Comparison of ENCODE assay signal across 16 mouse cellular contexts in genomic region chr17:12530081-12530480, GRCm38 (mm10). TPM values are rescaled to one million over a fixed set of nuclear protein-coding genes. Genes with fewer than 3 reads are reported as not detected.
A peak's percentile ranks its signal among the peaks of the same experiment; 100 is the strongest.
DNase-seq lines count a peak whose midpoint lies in the region; ATAC-seq and TF ChIP-seq lines count a peak whose summit lies in the region.
"Had no signal": no experiment of that assay in that cellular context is flagged by ENCODE, and none has a peak within 500 bp of the region (broad histone marks: within the 10 kb centered on the region; RNA-seq: fewer than 3 reads in every experiment).

No protein-coding gene starts in this region.

- H3K9me3 ChIP-seq in kidney, embryonic 15.5 days (replicated peaks) = no peaks in the 10 kb centered on the region
- no peaks in the 10 kb centered on the region for H3K9me3 ChIP-seq in lung, postnatal 0 days (ENCODE audit: low read length)
- H3K9me3 ChIP-seq in hindbrain, embryonic 10.5 days = no peaks in the 10 kb centered on the region
- H3K9me3 ChIP-seq: hindbrain, embryonic 12.5 days; intestine, embryonic 15.5 days; liver, embryonic 13.5 days; midbrain, embryonic 10.5 days had no signal

- no peak overlapping the region for H3K4me3 ChIP-seq in kidney, adult 2 months (ENCODE audit: insufficient read depth, low read depth, low read length)
- no peak overlapping the region for H3K4me3 ChIP-seq in kidney, embryonic 15.5 days (replicated peaks)
- H3K4me3 ChIP-seq in lung, postnatal 0 days (ENCODE audit: low read depth, low read length) = no peak overlapping the region
- H3K4me3 ChIP-seq in hindbrain, embryonic 10.5 days = no peak overlapping the region
- H3K4me3 ChIP-seq: hindbrain, embryonic 12.5 days; intestine, embryonic 15.5 days; liver, embryonic 13.5 days; midbrain, embryonic 10.5 days had no signal

- no peaks in the 10 kb centered on the region for H3K36me3 ChIP-seq in kidney, adult 2 months (ENCODE audit: control insufficient read depth, insufficient read depth, low read length)
- no peaks in the 10 kb centered on the region for H3K36me3 ChIP-seq in kidney, embryonic 15.5 days
- H3K36me3 ChIP-seq in lung, postnatal 0 days (ENCODE audit: insufficient read depth, low read length) = no peaks in the 10 kb centered on the region
- no peaks in the 10 kb centered on the region for H3K36me3 ChIP-seq in hindbrain, embryonic 10.5 days
- H3K36me3 ChIP-seq: hindbrain, embryonic 12.5 days; intestine, embryonic 15.5 days; liver, embryonic 13.5 days; midbrain, embryonic 10.5 days had no signal

- H3K4me2 ChIP-seq in kidney, embryonic 15.5 days = no peak overlapping the region
- H3K4me2 ChIP-seq in lung, postnatal 0 days (replicated peaks; ENCODE audit: low read depth, low read length) = no peak overlapping the region
- H3K4me2 ChIP-seq: hindbrain, embryonic 12.5 days; intestine, embryonic 15.5 days; liver, embryonic 13.5 days had no signal

- H3K27me3 ChIP-seq in kidney, adult 2 months (replicated peaks; ENCODE audit: control insufficient read depth, insufficient read depth, low read length) = no peaks in the 10 kb centered on the region
- H3K27me3 ChIP-seq in kidney, embryonic 15.5 days = no peaks in the 10 kb centered on the region; the same call in 1 of the 2 replicates
- no peaks in the 10 kb centered on the region for H3K27me3 ChIP-seq in lung, postnatal 0 days (replicated peaks; ENCODE audit: insufficient read depth, low read length)
- 0 out of 2 replicates have a peak, but pooled peaks cover 4% of the 10 kb centered on the region for H3K27me3 ChIP-seq in hindbrain, embryonic 10.5 days (ENCODE audit: insufficient read depth, poor library complexity, severe bottlenecking)
- H3K27me3 ChIP-seq: hindbrain, embryonic 12.5 days; intestine, embryonic 15.5 days had no signal

- H3K9ac ChIP-seq in kidney, embryonic 15.5 days = no peak overlapping the region
- no peak overlapping the region for H3K9ac ChIP-seq in lung, postnatal 0 days (replicated peaks; ENCODE audit: low read depth)
- H3K9ac ChIP-seq: hindbrain, embryonic 12.5 days; intestine, embryonic 15.5 days; liver, embryonic 13.5 days had no signal

- no peak for ATAC-seq in kidney, embryonic 15.5 days (replicated peaks; ENCODE audit: low FRiP score)
- peak; percentile 23; the same call in 1 of the 2 replicates for ATAC-seq in lung, postnatal 0 days
- ATAC-seq: intestine, embryonic 15.5 days had no signal

- H3K27ac ChIP-seq in kidney, adult 2 months (ENCODE audit: insufficient read depth, low read depth, low read length) = no peak overlapping the region
- H3K27ac ChIP-seq in kidney, embryonic 15.5 days = no peak overlapping the region
- peak overlapping the region; percentile 51; the same call in 1 of the 2 replicates for H3K27ac ChIP-seq in lung, postnatal 0 days (ENCODE audit: low read length)
- no peak overlapping the region for H3K27ac ChIP-seq in hindbrain, embryonic 10.5 days
- H3K27ac ChIP-seq: hindbrain, embryonic 12.5 days; intestine, embryonic 15.5 days; liver, embryonic 13.5 days; midbrain, embryonic 10.5 days had no signal

- intact Hi-C loops in left cerebral cortex, postnatal 14 days (cut with DNase I) = loop anchor here (5.0 to 10.0 kb wide), 2 partner anchors 118 to 285 kb away; no protein-coding TSS in a partner anchor

- DNase-seq in kidney, adult 2 months = peak; percentile 46
- peak; percentile 6 for DNase-seq in adrenal gland, postnatal 25 days
- DNase-seq in heart, adult 9 months (ENCODE audit: low spot score in 2 of 2) = peak; percentile 38 to 52
- DNase-seq in lung, postnatal 0 days (ENCODE audit: low spot score) = no peak
- DNase-seq in left cerebral cortex, postnatal 14 days (ENCODE audit: low spot score in 2 of 2) = no peak
- DNase-seq in hindbrain, embryonic 10.5 days (ENCODE audit: low spot score) = no peak
- DNase-seq: cerebellum, postnatal 10 days; gastrocnemius, postnatal 25 days; layer of hippocampus, adult 9-11 months; liver, embryonic 13.5 days; right cerebral cortex, postnatal 14 days had no signal

- no peak for TF ChIP-seq POLR2A in kidney, adult 2 months (IDR thresholded peaks at IDR 0.05; ENCODE audit: low read depth, low read length)

- H3K4me1 ChIP-seq in kidney, adult 2 months (ENCODE audit: control insufficient read depth, insufficient read depth, low read length) = no peaks in the 10 kb centered on the region
- H3K4me1 ChIP-seq in kidney, embryonic 15.5 days = no peaks in the 10 kb centered on the region
- no peaks in the 10 kb centered on the region for H3K4me1 ChIP-seq in lung, postnatal 0 days (ENCODE audit: insufficient read depth, low read depth, low read length)
- H3K4me1 ChIP-seq in hindbrain, embryonic 10.5 days (replicated peaks) = peaks cover 5% of the 10 kb centered on the region; the same call in 1 of the 2 replicates
- H3K4me1 ChIP-seq: hindbrain, embryonic 12.5 days; intestine, embryonic 15.5 days; liver, embryonic 13.5 days; midbrain, embryonic 10.5 days had no signal

- no peak for TF ChIP-seq CTCF in kidney, adult 2 months (conservative IDR thresholded peaks at IDR 0.05; ENCODE audit: insufficient read depth, insufficient read length, low read depth, low read length)
- no peak for TF ChIP-seq CTCF in lung, postnatal 0 days (IDR thresholded peaks at IDR 0.05)

- WGBS in kidney, adult 2 months = 60% methylated on average over 6 of the region's 6 CpGs
- WGBS in kidney, embryonic 15.5 days = 69% methylated on average over 6 of the region's 6 CpGs
- 27% methylated on average over 6 of the region's 6 CpGs for WGBS in lung, postnatal 0 days
- 74% methylated on average over 6 of the region's 6 CpGs for WGBS in hindbrain, embryonic 10.5 days

- TF ChIP-seq EP300 in lung, postnatal 0 days (IDR thresholded peaks at IDR 0.05) = no peak

RNA-seq across cellular contexts. Expression of gene Slc22a3, which starts 22.6 kb away (rescaled TPM):
- 1.3 and 1.4 TPM in 2 replicates for polyA plus RNA-seq in kidney, adult 2 months (2012; rRNA removed)
- polyA plus RNA-seq in kidney, embryonic 15.5 days (2015; fragmentation: Nextera tagmentation; extraction: Ambion mirVana) = 0.62 and 1.00 TPM in 2 replicates
- 2.9 and 4.4 TPM in 2 replicates for total RNA-seq in adrenal gland, postnatal 25 days (2021)
- polyA plus RNA-seq in lung, postnatal 0 days (2015; fragmentation: Nextera tagmentation; extraction: Ambion mirVana) = 1.7 and 1.9 TPM in 2 replicates
- 1 to 10 TPM; 5.2 to 5.3 TPM for total RNA-seq in left cerebral cortex, postnatal 14 days (2021)
- 0.07 TPM in 1 of 2 replicates, not detected in the other for polyA plus RNA-seq in hindbrain, embryonic 10.5 days (2016; fragmentation: Nextera tagmentation; extraction: Ambion mirVana)
- polyA plus RNA-seq: midbrain, embryonic 10.5 days had no signal

RNA-seq across cellular contexts. Expression of gene Slc22a2, which starts 53.9 kb away (rescaled TPM):
- polyA plus RNA-seq in kidney, adult 2 months (2012; rRNA removed) = 190 and 199 TPM in 2 replicates
- 9.6 and 10.3 TPM in 2 replicates for polyA plus RNA-seq in kidney, embryonic 15.5 days (2015; fragmentation: Nextera tagmentation; extraction: Ambion mirVana)
- total RNA-seq in adrenal gland, postnatal 25 days (2021) = 0.27 and 0.43 TPM in 2 replicates
- 0.10 TPM in 1 of 2 replicates, not detected in the other for polyA plus RNA-seq in lung, postnatal 0 days (2015; fragmentation: Nextera tagmentation; extraction: Ambion mirVana)
- under 1 TPM; 0.57 to 0.89 TPM for total RNA-seq in left cerebral cortex, postnatal 14 days (2021)
- polyA plus RNA-seq in hindbrain, embryonic 10.5 days (2016; fragmentation: Nextera tagmentation; extraction: Ambion mirVana) = not detected in 2 replicates
- total RNA-seq: gastrocnemius, postnatal 25 days; MEL had no signal
- polyA plus RNA-seq: intestine, embryonic 15.5 days; liver, embryonic 13.5 days; midbrain, embryonic 10.5 days had no signal

Comparison
In these comparisons a context has a peak if more than half of its experiments do, and no peak if none do; other contexts are left out.
1. RNA of gene Slc22a2, which starts 53.9 kb away (polyA plus RNA-seq): 190 to 199 TPM in kidney, adult 2 months; 9.6 to 10.3 TPM in kidney, embryonic 15.5 days, 0.10 TPM in lung, postnatal 0 days and not detected in hindbrain, embryonic 10.5 days; every median in the first group is over 10 times any median in the second.
2. DNase-seq: peak in kidney, adult 2 months (single experiment), adrenal gland, postnatal 25 days (single experiment) and heart, adult 9 months (2 of 2); none in lung, postnatal 0 days (single experiment), left cerebral cortex, postnatal 14 days (0 of 2) and hindbrain, embryonic 10.5 days (single experiment).